Mouse (Mus musculus) urinary bladder, postnatal 14 days (tissue): ENCODE results near the gene Enkd1.
A peak's percentile ranks its signal among the peaks of the same experiment; 100 is the strongest.

ENCODE experiments used
- DNase-seq: peaks from one replicate; pipeline ENCODE4 v3.0.0; 2021; ENCODE audit warnings: low spot score

Enkd1 gene

GRCm38 (mm10) chr8:105702001-105702401 is 6.0 kb downstream of the Enkd1 start:
- DNase-seq, result no peak

- peak; percentile 96 for DNase-seq
These were observed 6.8 kb downstream of the Enkd1 start, which contains the start of the genes Acd and Pard6a for GRCm38 (mm10) chr8:105700966-105701824. Acd (minus strand) TSS chr8:105701102. Pard6a (plus strand) TSS chr8:105701148.

DNA sequence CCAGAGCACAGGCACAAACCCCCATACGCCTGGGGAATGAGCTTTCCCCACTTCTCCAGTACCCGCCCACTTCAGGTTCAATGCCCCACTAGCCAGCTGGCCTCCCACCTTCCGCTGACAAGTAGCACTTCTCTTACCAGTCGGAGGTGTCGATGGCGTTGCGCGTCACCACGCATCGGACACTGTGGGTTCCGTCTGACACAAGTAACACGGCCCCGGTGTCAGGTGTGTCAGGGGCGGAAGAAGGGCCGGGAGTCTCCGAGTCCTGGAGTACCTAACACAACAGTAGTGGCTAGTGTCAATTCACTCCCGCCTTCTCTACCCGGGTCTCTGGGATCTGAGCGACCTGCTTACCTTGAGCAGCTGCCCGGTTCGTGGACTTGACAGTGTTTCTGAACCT is 7.4 kb downstream of the Enkd1 start:
- peak; percentile 46 for DNase-seq

- DNase-seq, result no peak
These were observed 8.4 kb downstream of the Enkd1 start for GRCm38 (mm10) chr8:105699488-105700215.

DNA sequence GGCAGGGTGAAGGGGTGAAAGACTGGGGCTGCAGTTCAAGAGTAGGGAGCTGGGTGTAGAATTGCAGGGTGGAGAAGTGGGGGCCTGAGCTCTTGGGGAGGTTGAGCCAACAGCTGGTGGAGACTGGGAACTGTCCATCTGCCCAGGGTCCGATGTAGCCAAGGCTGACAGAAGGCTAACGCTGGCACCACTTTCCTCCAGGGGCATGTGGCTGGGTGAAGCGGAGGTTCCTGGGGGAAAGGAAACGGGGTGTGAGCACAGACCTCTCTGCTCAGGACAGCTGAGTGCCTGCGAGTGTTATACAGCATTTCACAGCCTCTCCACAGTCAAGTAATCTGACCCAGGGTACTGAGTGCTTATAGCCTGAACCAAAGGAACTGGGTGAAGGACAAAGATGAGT is 9.3 kb downstream of the Enkd1 start:
- no peak for DNase-seq

DNA sequence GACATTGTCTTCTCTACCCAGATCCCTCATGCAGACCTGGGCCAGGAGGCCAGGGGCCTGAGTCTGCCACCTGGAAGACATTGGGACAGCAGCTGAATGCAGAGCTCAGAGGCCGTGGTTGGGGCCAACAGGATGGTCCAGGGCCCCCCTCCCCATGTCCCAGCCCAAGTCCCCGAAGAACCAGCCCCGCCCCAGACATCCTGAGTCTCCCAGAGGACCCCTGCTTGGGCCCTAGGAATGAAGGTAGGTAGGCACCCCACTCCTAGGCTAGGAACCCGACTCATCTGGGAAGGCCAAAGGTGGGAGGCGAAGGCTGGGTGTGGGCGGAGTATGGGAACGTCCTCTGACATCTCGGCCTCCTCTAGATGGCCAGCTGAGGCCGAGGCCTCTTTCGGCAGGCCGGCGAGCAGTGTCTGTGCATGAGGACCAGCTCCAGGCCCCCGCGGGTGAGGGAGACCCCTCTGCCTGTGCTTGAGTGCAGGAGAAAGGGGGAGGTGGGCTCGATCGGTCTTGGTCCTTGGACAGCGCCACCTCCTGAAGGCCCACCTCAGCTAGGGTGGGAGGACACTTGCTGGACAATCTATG is 10.7 kb downstream of the Enkd1 start:
- DNase-seq, result no peak

DNA sequence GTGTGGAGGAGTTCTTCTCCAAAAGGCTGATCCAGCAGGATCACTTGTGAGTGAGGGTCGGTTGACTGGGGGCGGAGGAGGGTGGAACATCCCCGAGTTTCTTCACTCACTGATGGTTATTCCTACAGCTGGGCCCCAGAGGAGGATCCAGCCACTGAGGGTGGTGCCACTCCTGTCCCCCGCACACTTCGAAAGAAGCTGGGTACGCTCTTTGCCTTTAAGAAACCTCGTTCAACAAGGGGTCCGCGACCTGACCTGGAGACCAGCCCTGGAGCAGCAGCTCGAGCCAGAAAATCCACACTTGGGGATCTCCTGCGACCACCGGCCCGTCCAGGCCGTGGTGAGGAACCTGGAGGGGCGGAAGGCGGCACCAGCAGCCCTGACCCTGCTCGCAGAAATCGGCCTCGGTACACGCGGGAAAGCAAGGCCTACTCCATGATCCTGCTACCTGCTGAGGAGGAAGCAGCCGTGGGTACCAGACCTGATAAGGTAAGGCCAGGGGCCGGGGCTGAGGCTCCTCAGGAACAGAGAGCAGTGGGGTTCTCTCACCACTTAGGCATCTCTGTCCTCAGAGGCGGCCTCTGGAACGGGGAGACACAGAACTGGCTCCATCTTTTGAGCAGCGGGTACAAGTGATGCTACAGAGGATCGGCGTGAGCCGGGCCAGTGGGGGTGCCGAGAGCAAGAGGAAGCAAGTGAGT is 12.8 kb downstream of the Enkd1 start:
- no peak for DNase-seq

DNA sequence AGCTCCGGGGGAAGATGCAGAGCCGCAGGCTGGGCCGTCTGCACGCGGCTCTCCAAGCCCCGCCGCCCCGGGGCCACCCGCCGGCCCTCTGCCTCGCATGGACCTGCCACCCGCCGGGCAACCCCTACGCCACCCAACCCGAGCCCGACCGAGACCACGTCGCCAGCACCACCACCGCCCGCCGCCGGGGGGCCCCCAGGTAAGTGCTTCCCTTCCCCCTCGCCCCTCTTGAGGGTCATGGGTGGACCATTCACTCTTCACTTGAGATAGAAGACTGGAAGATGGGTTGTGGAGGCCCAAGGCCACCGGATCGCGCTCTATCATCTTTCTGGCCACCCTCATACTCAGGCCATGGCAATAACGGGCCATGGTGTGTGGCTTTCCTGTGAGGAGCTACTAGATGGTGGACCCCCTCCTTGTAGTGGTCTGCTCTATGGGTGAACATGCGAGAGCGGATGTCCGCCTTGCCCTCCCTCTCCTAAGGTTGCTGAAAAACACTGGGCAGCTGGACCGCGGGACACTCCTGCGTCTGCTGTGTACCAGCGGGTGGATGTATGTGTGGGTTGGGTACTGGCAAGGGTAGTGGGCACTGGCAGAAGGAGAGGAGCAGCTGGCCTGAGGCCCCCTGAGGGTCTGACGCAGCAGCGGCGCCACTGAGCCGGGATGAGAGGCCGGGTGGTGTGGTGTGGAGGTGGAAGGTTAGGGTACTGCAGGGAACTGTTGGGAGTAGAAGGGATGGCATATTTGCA is 13.8 kb downstream of the Enkd1 start:
- no peak for DNase-seq

DNA sequence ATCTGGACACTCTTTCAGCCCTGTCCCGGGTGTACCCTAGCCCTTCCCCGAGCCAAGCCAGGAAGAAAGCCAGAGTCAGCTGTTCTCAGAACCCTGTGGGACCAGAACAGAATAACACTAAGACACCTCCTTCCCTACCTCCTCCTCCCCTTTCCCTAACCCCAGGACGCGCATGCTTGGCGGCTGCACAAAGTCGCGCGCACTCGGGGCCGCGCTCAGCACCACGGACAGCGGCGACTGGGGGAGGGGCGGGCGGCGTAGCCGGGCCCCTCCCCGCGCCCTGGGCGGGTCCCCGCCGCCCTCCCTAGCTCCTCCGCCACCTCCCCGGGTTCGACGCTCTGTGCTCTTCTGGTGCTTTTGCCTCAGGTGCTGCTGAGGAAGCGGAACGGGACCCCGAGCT is 14.4 kb downstream of the Enkd1 start:
- DNase-seq, result peak; percentile 60

GRCm38 (mm10) chr8:105692449-105693182 is 15.4 kb downstream of the Enkd1 start:
- DNase-seq, result no peak

DNA sequence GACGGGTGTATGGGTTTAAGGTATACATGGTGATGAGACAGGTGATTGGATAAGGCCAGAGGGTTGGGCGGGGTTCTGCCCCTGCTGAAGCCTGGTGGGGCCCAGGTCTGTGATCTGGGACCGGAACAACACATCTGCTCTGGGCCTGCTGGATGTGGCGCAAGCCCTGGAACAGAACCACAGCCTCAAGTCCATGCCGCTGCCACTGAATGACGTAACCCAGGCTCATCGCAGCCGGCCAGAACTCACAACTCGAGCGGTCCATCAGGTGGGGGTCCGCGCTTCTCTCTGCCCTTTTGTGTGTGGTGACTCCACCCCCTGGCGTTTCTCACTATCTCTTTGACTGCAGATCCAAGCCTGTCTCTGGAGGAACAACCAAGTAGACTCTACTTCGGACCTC is 17.0 kb downstream of the Enkd1 start:
- DNase-seq, result no peak

DNA sequence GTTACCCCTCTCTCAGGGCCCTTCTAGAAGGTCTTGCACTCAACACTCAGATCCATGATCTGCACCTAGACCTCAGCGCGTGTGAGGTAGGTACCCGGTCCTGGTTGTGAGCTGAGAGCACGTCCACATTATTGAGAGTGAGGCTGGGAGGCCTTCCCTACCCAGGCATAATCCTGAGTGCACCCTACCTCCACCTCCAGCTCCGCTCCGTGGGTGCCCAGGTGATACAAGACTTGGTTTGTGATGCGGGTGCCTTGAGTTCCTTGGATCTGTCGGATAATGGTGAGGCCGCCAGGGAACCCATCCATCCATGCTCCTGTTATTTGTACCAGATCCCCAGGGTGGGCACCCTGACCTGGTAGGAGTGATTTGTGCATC is 18.0 kb downstream of the Enkd1 start:
- no peak for DNase-seq

- no peak for DNase-seq
These were observed 18.6 kb downstream of the Enkd1 start for GRCm38 (mm10) chr8:105689256-105689982.

- DNase-seq, result no peak
These were observed 19.7 kb downstream of the Enkd1 start for GRCm38 (mm10) chr8:105688242-105688752.

DNA sequence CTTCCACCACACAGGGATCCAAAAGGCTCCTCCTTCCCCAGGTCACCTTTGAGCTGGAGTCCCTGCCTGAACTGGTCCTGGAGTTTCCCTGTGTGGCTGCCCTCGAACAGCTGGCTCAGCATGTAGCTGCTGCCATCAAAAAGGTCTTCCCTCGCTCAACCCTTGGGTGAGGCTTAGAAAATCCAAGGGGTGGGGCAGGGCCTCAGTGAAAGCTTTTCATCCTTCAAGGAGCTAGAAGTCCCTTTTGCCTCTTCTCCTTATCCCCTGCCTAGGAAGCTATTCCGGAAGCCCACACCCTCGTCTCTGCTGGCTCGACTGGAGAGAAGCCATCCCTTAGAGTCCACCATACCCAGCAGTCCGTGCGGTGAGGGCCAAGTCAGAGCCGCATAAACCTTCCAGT is 20.5 kb downstream of the Enkd1 start:
- DNase-seq, result no peak

DNA sequence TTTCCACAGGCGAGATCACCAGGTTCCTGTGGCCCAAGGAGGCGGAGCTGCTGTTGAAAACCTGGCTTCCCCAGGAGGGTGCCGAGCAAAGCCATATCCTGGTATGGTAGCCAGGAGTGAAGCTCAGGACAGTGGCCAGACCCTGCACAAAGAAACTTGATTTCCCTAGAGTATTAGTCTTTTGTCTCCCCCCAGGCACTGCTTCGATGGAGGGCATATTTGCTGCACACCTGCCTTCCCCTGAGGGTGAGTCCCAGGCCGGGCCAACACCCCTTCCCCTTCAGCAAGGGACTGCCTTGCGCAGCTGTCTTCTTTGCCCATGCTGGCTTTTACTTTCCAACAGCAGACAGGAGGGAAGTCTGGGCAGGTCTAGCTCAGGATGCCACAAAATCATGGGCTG is 21.5 kb downstream of the Enkd1 start:
- DNase-seq, result no peak

GRCm38 (mm10) chr8:105685796-105686308 is 22.2 kb downstream of the Enkd1 start, which contains the start of gene Carmil2:
Carmil2 (plus strand) TSS chr8:105686274.
- peak; percentile 70 for DNase-seq

GRCm38 (mm10) chr8:105685325-105685724 is 22.7 kb downstream of the Enkd1 start:
- DNase-seq, result no peak

- no peak for DNase-seq
These were observed 30.1 kb downstream of the Enkd1 start for GRCm38 (mm10) chr8:105677891-105678290.

- peak; percentile 5 for DNase-seq
These were observed 46.8 kb downstream of the Enkd1 start for GRCm38 (mm10) chr8:105661167-105661566.
